Mouse (Mus musculus): ENCODE data around the gene Ccdc149. TPM values are rescaled to one million over a fixed set of nuclear protein-coding genes. Genes with fewer than 3 reads are reported as not detected.

The Ccdc149 gene
- polyA plus RNA-seq, 1 experiment from 2014 or later: not detected

- H3K4me3 ChIP-seq (ENCODE audit: inconsistent target): no peak overlapping the region
- no peaks in the 10 kb centered on the region for H3K79me2 ChIP-seq (ENCODE audit: inconsistent target)
- 93% methylated on average over 6 of the region's 6 CpGs for WGBS (ENCODE audit: missing documents)
- H3K36me3 ChIP-seq (ENCODE audit: inconsistent target): no peaks in the 10 kb centered on the region
- no peak overlapping the region for H3K27ac ChIP-seq
These were observed 100.4 kb downstream of the Ccdc149 start for GRCm38 (mm10) chr5:52370901-52371300.

DNA sequence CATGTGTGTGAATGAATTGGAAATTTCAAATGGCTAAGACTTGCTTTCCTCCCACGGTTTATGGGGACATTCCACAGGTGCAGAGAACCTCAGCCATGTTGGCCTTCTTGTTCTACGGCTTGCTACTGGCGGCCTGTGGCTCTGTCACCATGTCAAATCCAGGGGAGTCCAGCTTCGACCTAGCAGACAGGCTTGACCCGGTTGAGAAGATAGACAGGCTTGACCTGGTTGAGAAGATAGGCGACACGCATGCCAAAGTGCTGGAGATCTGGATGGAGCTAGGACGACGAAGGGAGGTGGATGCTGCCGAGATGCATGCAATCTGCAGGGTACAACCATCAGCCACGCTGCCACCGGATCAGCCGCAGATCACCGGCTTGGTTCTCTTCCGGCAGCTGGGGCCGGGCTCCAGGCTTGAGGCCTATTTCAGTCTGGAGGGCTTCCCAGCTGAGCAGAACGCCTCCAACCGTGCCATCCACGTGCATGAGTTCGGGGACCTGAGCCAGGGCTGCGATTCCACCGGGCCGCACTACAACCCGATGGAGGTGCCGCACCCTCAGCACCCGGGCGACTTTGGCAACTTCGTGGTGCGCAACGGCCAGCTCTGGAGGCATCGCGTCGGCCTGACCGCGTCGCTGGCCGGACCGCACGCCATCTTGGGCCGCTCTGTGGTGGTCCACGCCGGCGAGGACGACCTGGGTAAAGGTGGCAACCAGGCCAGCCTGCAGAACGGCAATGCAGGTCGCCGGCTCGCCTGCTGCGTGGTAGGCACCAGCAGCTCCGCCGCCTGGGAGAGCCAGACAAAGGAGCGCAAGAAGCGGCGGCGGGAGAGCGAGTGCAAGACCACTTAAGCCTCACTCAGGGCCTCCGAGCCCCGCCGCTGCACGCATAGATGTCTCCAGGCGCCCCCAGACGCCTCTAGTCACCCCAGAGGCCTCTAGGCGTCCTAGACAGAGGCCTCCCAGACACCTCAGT is 103.2 kb downstream of the Ccdc149 start:
- 66% methylated on average over 62 of the region's 63 CpGs for WGBS (ENCODE audit: missing documents)
- no peak overlapping the region for H3K27ac ChIP-seq
- H3K4me3 ChIP-seq (ENCODE audit: inconsistent target): no peak overlapping the region
- H3K36me3 ChIP-seq (ENCODE audit: inconsistent target): no peaks in the 10 kb centered on the region
- H3K79me2 ChIP-seq (ENCODE audit: inconsistent target): no peaks in the 10 kb centered on the region

DNA sequence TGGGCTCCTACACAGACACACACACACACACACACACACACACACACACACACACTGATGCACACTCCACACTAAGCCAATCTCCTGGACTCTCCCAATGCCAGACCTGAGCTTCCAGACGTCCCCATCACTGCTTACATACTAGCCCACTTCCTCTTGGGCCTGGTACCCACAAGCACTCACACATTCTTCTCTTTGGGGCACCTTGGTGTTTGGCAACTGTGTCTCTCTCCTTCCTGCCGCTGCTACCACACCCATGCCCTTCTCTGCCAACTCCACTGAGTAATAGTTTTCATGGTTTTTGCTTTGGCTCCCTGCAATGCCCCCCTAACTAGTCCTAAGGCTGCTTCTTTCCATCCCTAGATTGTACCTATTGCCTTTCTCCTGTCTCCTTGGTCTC is 104.7 kb downstream of the Ccdc149 start:
- Histone ChIP-seq H3K27ac (no peak overlapping the region), H3K36me3 (ENCODE audit: inconsistent target) (no peaks in the 10 kb centered on the region)
- 14% methylated on average over 2 of the region's 2 CpGs for WGBS (ENCODE audit: missing documents)

DNA sequence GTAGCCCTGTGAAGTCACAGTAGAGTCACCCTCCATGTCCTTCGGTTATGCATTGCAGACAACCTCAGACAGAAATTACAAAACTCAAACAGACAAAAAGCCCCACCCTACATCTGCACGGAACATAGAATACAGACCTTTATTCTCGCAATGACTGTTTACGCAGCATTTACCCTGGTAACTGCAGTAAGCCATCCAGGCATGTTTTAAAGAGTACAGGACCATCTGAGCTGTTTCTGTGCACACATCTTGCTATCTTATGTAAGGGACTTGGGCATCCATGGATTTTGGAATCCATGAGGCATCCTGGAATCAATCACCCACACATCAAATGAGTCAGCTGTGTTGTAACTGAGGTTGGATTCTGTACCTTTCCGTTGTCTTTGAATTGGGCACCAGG is 105.4 kb downstream of the Ccdc149 start:
- Histone ChIP-seq H3K27ac (no peak overlapping the region), H3K36me3 (ENCODE audit: inconsistent target) (no peaks in the 10 kb centered on the region)
- WGBS (ENCODE audit: missing documents): 89% methylated on average over 5 of the region's 5 CpGs

More for the DNA sequence above, 104.7 kb downstream of the Ccdc149 start:
- Histone ChIP-seq H3K4me3 (ENCODE audit: inconsistent target) (no peak overlapping the region), H3K79me2 (ENCODE audit: inconsistent target) (no peaks in the 10 kb centered on the region)

GRCm38 (mm10) chr5:52364521-52364920 is 106.8 kb downstream of the Ccdc149 start:
- Histone ChIP-seq H3K36me3 (ENCODE audit: inconsistent target) (no peaks in the 10 kb centered on the region), H3K4me3 (ENCODE audit: inconsistent target) (no peak overlapping the region), H3K79me2 (ENCODE audit: inconsistent target) (no peaks in the 10 kb centered on the region), H3K27ac (no peak overlapping the region)
- WGBS (ENCODE audit: missing documents): 97% methylated on average over 5 of the region's 5 CpGs

More for the DNA sequence above, 105.4 kb downstream of the Ccdc149 start:
- no peak overlapping the region for H3K4me3 ChIP-seq (ENCODE audit: inconsistent target)
- no peaks in the 10 kb centered on the region for H3K79me2 ChIP-seq (ENCODE audit: inconsistent target)

GRCm38 (mm10) chr5:52363468-52364150 is 107.7 kb downstream of the Ccdc149 start, which contains the start of gene Sod3:
TSS of gene Sod3 (plus strand) at chr5:52363791.
- 69% methylated on average over 11 of the region's 11 CpGs for WGBS (ENCODE audit: missing documents)
- H3K4me3 ChIP-seq (ENCODE audit: inconsistent target): no peak within 1 kb of the TSS
- no peak within 1 kb of the TSS for H3K27ac ChIP-seq

GRCm38 (mm10) chr5:52362776-52363467 is 108.4 kb downstream of the Ccdc149 start:
- H3K4me3 ChIP-seq (ENCODE audit: inconsistent target): no peak overlapping the region
- no peaks in the 10 kb centered on the region for H3K79me2 ChIP-seq (ENCODE audit: inconsistent target)
- 88% methylated on average over 6 of the region's 6 CpGs for WGBS (ENCODE audit: missing documents)

More at GRCm38 (mm10) chr5:52363468-52364150, 107.7 kb downstream of the Ccdc149 start, which contains the start of gene Sod3:
- Histone ChIP-seq H3K79me2 (ENCODE audit: inconsistent target) (no peaks in the 10 kb centered on the region), H3K36me3 (ENCODE audit: inconsistent target) (no peaks in the 10 kb centered on the region)

DNA sequence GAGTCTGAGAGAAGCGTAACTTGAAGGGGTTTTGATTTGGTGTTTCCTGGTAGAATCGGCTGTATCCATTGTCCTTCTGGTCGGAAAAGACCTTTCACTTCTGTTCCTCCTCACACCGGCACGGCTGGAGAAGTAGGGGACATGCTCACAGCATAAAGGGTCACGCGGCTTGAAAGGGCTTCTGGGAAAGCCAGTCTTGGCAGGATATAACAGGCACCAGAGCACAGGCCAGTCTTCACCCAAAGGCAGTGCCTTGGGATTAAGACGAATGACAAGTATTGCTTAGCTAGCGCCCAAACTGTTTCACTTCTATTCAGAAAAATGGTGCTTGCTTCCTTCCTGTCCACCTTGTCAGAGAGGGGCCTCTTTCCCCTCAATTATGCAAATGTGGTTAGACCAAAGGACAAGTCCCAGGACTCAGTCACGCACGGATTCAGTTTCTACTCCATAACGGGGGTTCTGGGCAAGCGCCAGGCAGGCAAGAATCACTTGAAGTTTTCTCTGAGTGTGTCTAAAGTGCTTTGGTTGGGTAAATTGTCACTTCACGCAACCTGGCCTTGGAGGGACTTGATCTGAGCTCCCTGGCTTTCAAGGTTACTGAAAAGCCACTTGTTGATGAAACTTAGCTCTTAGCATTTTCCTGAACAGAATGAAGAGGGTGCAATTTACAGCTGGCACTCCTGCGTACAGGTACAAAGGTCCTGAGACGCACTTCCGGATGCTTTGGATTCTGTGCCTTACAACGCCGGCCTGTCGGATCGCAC is 110.9 kb downstream of the Ccdc149 start:
- Histone ChIP-seq H3K4me3 (ENCODE audit: inconsistent target) (no peak overlapping the region), H3K27ac (no peak overlapping the region), H3K79me2 (ENCODE audit: inconsistent target) (no peaks in the 10 kb centered on the region), H3K36me3 (ENCODE audit: inconsistent target) (no peaks in the 10 kb centered on the region)
- WGBS (ENCODE audit: missing documents): 69% methylated on average over 21 of the region's 21 CpGs

More at GRCm38 (mm10) chr5:52362776-52363467, 108.4 kb downstream of the Ccdc149 start:
- no peaks in the 10 kb centered on the region for H3K36me3 ChIP-seq (ENCODE audit: inconsistent target)
- no peak overlapping the region for H3K27ac ChIP-seq

- Histone ChIP-seq H3K79me2 (ENCODE audit: inconsistent target) (no peaks in the 10 kb centered on the region), H3K36me3 (ENCODE audit: inconsistent target) (no peaks in the 10 kb centered on the region), H3K4me3 (ENCODE audit: inconsistent target) (no peak overlapping the region), H3K27ac (no peak overlapping the region)
- WGBS (ENCODE audit: missing documents): 93% methylated on average over 6 of the region's 6 CpGs
These were observed 113.2 kb downstream of the Ccdc149 start for GRCm38 (mm10) chr5:52358120-52358519.

GRCm38 (mm10) chr5:52357175-52357754 is 114.1 kb downstream of the Ccdc149 start:
- no peak overlapping the region for H3K4me3 ChIP-seq (ENCODE audit: inconsistent target)
- H3K79me2 ChIP-seq (ENCODE audit: inconsistent target): no peaks in the 10 kb centered on the region
- no peaks in the 10 kb centered on the region for H3K36me3 ChIP-seq (ENCODE audit: inconsistent target)
- H3K27ac ChIP-seq: no peak overlapping the region
- 83% methylated on average over 9 of the region's 9 CpGs for WGBS (ENCODE audit: missing documents)

DNA sequence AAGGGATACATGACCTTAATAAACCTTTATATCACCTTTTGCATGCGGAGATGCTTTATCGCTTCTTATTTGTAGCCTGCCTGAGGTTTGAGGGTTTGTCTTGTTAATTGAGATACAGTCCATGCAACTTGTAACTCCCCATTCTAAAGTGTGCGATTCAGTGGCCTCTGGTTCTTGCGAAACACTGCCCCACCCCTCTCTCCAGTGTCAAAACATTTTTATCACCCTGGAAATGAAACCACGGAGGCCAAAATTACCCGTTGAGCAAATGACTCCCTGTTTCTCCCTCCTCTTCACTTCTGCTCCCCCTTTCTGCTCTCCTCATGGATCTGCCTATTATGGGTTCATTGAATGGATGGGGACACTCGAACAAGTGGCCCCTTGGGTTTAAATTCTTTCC is 115.7 kb downstream of the Ccdc149 start:
- Histone ChIP-seq H3K79me2 (ENCODE audit: inconsistent target) (no peaks in the 10 kb centered on the region), H3K4me3 (ENCODE audit: inconsistent target) (no peak overlapping the region), H3K27ac (no peak overlapping the region), H3K36me3 (ENCODE audit: inconsistent target) (no peaks in the 10 kb centered on the region)
- WGBS (ENCODE audit: missing documents): 30% methylated on average over 6 of the region's 7 CpGs

DNA sequence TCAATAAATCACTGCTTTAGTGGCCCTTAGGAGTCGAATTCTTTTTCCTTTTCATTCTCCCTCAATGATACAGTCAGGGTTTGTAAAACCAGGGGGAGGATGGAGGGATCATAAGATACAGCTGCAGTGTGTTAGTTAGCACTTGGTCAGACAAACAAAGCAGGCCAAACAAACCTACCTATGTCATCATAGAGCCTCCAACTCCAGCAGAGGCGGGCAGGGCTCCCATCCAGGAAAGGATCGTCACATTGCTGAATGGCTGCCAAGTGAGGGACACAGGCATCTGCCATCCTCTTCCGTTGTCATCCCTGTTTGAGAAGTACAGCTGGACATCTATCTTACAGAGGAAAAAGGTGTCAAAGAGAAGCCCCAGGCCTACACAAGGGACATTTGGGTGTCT is 116.9 kb downstream of the Ccdc149 start:
- 86% methylated on average over 3 of the region's 4 CpGs for WGBS (ENCODE audit: missing documents)
- Histone ChIP-seq H3K79me2 (ENCODE audit: inconsistent target) (no peaks in the 10 kb centered on the region), H3K36me3 (ENCODE audit: inconsistent target) (no peaks in the 10 kb centered on the region), H3K27ac (no peak overlapping the region), H3K4me3 (ENCODE audit: inconsistent target) (no peak overlapping the region)

- Histone ChIP-seq H3K4me3 (ENCODE audit: inconsistent target) (no peak overlapping the region), H3K79me2 (ENCODE audit: inconsistent target) (no peaks in the 10 kb centered on the region), H3K27ac (no peak overlapping the region), H3K36me3 (ENCODE audit: inconsistent target) (no peaks in the 10 kb centered on the region)
- WGBS (ENCODE audit: missing documents): 63% methylated on average over 5 of the region's 5 CpGs
These were observed 118.6 kb downstream of the Ccdc149 start for GRCm38 (mm10) chr5:52352730-52353129.

All from macrophage (primary cell).